Mouse (Mus musculus): ENCODE results near the gene Ppm1d.

The Ppm1d gene

DNA sequence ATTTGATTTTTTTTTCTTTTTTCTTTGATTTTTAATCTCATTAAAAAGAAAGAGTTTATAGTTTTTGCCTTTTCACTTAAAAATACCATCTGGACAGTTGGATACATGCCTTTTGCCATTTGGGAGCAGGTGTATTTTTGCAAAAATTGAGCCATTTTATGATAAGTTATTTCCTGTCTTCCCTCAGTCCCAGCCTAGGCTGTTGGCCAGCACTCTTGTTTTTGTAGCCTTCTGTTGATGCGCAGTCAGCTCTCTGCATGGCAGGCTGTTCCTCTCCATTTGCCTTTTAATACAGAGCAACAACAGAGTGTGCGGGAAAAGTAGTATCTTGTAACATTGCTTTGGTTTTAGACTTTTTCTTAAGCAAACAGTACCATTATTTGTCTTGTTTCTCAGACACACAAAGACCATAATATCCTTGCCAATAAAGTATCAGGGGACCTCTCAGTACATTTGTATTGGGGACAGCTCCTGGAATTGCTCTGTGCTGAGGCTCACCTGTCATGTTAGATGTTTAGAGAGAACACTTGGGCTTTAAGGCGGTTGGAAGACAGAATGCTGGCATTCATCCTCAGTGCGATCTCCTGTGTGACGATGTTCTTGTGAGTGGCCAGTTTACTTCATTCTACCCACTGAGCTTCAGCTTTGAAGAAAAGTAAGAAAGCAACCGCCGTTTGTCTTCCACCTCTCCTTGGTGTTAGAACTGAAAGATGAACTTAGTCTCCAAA lies 18.3 kb downstream of the Ppm1d start:
- no peak for DNase-seq (ENCODE audit: low read depth)

DNA sequence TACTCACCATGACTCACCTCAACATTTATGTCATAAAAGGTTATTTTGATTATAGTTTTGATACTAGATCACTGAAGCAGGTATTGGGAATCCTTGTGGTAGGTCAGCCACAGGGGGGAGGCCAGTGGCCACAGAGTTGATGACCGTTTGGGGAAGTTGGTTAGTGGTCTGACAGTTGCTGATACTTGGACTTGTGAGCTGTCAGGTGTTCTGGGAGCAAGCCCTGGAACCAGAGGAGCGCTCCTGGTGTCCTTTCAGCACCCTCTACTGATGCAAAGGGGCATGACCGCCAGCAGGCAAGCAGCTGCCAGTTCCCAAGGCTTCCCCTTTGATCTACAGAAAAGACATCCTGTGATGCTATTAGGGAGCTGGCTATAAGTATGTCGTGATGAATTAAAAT lies 23.7 kb downstream of the Ppm1d start:
- DNase-seq (ENCODE audit: low read depth): peak; percentile 43

DNA sequence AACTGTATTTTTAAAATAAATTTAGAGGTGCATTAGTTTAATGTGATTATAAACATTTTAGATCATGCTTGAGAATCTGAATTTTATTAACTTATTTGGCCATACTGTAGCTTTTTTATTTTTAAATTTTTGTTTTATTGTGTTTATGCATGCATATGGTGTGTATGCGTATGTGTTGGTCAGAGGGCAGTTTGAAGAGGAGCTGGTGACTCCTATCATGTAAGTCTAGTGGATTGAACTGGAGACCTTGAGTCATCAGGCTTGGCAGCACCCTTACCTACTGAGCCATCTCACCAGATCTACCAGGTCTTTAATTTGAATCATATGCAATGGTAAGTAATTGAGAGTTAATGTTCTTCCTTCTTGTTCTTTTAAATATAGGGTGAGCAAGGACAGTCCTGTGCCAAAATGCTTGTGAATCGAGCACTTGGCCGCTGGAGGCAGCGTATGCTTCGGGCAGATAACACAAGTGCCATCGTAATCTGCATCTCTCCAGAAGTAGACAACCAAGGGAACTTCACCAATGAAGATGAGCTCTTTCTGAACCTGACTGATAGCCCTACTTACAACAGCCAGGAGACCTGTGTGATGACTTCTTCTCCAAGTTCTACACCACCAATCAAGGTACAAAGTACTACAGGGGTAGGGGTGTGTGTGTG lies 28.3 kb downstream of the Ppm1d start:
- DNase-seq (ENCODE audit: low read depth): no peak

DNA sequence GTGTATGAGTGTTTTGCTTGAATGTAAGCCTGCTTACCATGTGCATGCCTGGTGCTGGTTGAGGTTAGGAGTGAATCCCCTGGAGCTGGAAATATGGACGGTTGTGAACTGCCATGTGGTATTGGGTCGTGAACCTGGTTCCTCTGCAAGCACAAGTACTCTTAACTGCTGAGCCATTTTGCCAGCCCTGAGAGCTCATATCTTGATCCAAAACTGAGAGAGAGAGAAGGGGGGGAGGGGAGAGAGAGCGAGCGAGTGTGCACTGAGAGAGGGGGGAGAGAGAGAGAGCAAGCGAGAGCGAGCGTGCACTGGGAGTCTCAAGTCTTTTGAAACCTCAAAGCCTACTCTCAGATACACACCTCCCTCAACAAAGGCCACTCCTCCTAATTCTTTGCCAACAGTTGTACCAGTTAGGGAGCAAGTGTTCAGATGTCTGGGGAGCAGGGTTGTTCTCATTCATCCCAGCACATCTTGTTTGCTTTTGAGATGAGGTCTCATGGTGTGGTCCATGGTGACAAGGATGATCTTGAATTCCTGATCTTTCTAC lies 29.1 kb downstream of the Ppm1d start:
- no peak for DNase-seq (ENCODE audit: low read depth)

DNA sequence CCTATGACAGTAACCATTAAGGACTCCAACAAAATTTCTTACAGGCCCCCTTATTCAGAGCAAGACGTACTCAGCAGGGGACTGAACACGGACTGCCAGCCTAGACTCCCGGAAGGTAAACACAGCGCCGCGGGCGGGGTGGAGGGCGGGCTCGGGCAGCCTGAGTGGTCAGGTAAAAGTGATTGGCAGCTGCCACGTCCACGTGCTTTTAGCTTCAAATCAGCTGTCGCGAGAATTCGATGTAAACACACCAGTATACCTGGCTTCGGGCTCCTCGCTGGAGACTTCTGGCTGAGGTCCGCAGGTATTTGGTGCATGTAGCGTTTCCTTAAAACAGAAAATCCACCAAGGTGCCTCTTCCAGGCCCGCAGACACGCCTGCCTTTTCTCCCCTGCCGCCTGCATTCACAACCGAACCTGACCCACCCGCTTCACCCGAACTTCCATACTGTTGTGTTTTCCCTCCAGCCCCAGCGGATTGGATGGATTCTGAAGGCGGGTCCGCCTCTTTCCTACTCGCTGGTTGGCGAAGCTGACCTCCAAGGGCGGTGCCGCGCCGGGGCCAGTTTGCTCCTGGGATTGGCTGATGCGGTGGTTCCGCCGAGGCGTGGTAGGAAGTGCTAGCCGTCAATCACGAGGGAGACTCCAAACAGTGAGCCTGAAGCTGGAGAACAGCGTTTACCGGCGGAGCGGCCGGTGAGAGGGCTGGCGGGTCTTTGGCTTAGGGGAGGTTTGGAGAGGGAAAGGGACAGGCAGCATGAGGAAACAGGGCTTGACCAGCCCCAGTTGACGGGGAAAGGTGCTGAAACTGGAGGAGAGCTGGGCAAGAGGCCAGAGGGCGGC lies 41.7 kb downstream of the Ppm1d start, which contains the start of gene Bcas3:
TSS of gene Bcas3 (plus strand) at position 629 of the 842 bp plus-strand sequence.
- peak; percentile 99 for DNase-seq (ENCODE audit: low read depth)

DNA sequence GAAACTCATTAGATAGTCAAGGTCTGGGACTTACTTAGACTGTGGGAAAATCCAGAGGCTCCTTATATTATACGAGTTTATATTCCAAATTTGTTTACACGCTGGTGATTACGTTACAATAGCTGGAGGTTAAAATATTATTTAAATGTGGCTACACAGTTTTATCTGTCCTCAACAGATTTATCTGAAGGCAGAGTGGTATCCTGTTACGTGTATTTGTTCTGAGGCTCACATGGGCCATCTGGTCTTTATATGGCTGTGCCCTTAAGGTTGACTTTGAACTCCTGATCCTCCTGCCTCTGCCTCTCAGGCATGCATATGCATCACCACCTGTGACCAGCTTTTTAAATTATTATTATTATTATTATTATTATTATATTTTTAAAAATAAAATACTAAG lies 42.8 kb downstream of the Ppm1d start:
- no peak for DNase-seq (ENCODE audit: low read depth)

DNA sequence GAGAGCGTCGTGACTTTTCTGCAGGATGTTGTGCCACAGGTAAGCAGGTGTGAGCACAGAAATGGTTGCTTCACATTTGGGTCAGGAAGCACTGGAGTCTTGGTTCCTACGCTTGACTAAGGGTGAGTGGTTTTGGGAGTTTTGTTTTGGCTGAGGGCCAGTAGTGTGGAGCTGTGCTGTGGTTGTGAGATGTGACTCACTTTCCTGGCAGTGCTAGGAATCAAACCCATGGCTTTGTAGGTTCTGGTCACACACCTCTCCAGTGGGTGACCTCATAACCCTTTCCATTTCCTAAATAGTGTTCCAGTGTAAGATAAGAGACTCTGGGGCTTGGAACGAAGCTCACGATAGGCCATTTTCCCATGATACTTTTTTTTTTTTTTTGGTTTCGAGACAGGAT lies 48.6 kb downstream of the Ppm1d start:
- no peak for DNase-seq (ENCODE audit: low read depth)

DNA sequence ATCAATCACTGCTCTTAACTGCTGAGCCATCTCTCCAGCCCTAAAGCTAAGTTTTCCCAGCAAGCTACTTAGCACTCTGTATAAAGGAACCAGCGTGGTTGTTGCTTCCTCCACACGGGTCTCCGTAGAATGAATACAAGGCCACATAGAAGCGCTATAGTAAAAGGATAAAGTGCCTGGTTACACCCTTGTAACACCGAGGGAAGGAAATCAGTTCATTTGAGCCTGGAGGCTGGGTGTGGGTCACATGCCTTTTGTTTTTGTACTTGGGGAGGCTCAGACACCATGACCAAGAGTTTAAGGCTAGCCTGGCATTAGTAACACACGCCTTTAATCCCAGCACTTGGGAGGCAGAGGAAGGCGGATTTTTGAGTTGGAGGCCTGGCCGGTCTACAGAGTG lies 50.6 kb downstream of the Ppm1d start:
- DNase-seq (ENCODE audit: low read depth): no peak

DNA sequence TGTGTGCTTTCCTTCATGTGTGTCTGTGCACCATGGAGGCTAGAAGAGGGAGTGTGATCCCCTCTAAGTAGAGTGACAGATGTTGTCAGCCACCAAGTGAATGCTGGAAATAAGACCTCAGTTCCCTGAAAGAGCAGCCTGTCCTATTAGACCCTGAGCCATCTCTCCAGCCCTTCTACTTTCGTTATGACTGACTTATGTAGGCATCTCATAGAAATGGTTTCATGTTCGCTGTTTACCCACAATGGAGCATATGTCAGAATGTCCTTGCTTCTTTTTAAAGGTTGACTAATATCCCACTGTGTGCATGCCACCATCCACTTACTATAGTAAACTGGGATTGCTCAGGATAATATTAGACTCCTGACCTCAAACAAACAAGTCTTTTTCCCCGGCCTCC lies 55.1 kb downstream of the Ppm1d start:
- DNase-seq (ENCODE audit: low read depth): no peak

DNA sequence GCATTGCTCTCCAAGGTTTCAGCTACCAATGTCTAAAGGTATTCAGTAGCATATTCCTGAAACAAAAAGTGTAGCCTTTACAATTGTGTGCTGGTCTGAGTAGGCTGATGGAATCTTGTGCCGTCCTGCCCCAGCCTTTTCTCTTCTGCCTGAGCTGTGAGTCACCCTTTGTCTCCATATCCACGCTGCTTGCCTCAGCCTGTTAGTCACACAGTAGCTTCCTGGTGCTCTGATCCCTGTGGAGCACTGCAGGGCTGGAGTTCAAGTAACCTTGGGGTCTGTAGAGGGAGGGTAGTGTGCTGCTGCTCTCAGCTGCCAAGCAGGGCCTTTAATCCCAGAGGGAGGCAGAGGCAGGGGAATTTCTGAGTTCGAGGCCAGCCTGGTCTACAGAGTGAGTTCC lies 56.8 kb downstream of the Ppm1d start:
- DNase-seq (ENCODE audit: low read depth): no peak

DNA sequence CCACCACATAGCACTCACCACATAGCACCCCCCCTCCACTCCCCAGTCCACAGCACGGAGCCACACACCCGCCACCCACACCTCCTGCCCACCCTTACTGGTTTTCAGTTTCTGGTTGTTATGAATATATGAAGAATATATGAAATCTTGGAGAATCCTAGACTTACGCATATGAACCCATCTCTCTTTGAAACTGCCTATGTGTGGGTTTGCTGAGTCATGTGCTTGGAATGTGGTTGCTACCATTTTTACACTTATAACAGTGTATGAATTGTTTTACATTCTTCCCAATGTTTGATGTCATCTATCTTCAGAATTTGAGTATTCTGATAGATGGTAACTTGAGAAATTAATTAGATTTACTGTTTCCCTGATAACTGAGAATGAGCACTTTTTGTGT lies 68.0 kb downstream of the Ppm1d start:
- no peak for DNase-seq (ENCODE audit: low read depth)

DNA sequence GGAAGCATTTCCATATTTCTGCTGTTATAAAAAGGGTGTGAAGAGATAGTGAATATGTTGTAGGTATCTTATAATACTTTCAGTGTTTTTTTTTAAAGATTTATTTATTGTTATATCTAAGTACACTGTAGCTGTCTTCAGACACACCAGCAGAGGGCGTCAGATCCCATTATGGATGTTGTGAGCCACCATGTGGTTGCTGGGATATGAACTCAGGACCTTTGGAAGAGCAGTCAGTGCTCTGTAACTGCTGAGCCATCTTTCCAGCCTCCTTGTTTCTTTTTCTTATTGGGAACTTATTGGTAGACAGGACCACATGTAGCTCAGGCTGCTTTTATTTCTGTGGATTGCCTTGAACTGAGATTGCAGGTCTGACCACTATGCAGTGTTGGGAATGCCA lies 69.0 kb downstream of the Ppm1d start:
- no peak for DNase-seq (ENCODE audit: low read depth)

DNA sequence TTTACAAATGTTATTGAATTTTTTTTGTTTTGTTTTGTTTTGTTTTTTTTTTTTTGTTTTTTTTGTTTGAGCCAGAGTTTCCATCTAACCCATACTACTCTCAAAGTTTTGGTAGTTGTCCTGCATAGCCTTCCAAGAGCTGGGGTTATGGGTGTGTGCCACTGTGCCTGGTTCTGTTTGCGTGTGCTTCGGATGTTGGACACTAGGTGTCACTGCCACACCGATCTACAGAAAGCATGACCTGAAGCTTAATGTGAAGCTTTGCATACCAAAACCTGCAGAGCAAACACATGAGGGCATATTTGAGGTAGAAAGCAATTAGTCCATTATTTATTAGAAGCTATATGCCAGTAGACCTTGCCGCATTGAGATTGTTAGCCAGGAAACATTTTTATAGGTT lies 71.0 kb downstream of the Ppm1d start:
- peak; percentile 77 for DNase-seq (ENCODE audit: low read depth)

DNA sequence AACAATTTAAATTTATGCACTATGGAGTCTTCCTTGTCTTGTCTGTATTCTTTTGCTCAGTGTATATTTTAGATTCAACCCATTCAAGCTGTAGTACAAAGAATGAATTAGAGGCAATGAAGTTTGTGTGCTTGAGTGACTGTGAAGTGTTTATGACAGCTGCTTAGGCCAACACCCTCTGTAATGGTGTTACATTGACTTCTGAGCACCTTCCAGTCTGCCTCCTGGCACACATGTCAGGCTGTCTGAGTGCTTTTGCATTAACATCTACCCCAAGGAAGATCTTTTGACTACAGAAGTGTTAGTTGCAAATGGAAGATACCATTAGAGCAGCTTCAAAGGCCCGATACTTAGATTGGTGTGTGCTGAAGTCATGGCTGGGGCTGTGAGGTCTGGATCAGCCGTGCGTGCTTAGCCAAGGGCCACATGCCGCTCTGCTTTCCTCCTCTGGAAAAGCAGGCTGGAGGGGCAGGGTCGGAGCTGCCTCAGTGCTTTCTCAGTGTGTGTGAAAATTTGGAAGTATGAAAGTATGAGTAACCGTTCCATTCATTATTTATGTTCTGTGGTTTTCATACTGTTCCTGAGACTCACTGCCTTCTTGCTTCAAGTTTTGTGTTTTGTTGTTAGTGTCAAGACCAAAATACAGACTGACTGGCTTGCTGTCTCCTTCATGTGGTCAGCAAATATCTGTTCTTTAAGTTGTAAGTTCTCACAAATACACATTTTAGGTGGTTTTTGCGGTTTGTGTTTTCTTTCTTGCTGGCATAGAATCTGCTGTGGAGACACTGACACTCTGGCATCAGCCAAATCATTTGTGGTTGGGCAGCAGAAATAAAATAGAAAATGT lies 73.2 kb downstream of the Ppm1d start:
- DNase-seq (ENCODE audit: low read depth): no peak

DNA sequence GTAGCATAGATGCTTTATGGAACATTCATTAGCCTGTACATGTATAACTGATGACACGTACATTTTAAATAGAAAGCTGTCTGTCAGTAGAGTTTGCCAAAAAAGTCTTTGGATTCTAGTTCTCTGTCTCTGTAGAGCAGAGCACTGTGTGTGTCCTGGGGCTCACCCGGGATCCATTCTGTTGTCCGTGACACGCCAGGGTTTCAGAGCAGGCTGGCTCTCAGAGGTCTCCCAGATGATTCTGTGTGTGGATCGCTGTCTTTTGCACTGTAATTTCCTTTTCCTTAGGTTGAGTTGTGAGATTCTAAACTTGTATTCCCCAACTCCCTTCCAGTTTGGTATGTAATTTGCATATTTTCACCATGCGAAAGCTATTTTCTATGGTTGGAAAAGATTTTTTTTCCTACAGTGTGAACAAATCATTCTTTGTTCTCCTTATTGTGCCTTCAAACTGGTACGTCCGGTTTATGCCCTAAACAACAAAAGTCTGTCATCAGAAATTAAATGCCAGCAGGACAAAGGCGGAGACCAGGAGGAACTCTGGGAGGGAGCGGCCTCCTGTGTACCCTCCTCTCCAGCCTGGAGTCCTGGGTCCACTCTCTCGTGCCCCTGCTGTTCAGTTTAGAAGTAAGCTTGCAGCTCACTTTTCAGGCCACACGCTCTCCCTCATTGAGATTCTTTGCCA lies 81.3 kb downstream of the Ppm1d start:
- DNase-seq (ENCODE audit: low read depth): no peak

DNA sequence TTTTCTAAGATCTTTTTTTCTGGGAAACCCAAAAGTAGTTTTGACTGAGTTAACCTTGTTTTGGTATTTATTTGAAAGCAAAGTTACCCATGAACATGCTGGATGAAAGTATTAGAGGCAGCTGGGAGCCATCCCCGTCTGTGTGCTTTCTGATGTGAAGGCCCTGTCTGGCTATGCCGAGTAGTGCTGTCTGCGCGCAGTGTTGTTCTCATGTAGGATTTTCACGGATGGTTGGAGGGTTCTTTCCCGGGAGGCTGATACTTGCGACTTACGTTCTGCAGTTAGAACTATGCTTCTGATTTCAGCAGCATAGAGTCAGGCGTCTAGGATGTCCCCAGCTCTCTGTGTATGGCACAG lies 81.8 kb downstream of the Ppm1d start:
- no peak for DNase-seq (ENCODE audit: low read depth)

DNA sequence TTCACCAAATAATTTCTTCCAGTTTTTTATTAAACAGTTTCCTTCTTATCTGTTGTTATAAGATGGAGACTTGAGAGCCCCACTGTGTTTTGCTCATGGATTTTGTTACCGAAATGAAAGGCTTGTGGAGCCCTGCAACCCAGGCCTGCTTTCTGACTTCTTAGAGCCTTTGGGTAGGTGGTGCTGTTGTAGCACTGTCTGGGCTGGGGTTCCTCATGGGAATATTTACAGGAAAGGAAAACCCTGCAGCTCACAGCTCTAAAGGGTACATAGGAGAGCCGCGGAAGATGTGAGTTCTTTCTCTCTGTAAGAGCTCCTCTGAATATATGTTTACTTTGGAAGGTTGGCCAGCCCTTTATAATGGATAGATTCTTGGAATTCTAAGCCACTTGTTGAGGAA lies 82.9 kb downstream of the Ppm1d start:
- no peak for DNase-seq (ENCODE audit: low read depth)

DNA sequence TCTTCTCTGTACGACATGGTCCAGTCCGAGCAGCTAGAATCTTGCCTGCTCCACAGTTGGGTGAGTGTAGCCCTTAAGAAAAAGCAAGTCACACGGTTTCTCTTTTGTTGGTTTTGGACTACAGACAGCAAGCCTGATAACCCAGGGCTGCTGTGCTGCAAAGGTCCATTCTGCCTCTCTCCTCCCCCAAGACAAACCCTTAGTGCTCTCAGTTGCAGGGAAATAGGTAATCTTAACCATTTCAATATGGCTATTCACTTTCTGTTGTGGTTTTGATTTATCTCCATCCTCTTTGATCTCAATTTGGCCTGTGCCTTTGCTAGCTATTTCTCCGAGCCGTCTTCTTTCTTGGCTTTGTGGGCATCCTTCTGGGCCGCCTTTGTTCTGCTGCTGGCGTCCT lies 84.3 kb downstream of the Ppm1d start:
- DNase-seq (ENCODE audit: low read depth): no peak

Data from induced T-regulatory cell, adult 2 months (primary cell).